Mouse (Mus musculus) embryonic facial prominence, embryonic 13.5 days (tissue): ENCODE measurements around the gene 5730409E04Rik. TPM values are rescaled to one million over a fixed set of nuclear protein-coding genes. Genes with fewer than 3 reads are reported as not detected.

Experiments
- ATAC-seq: fragments of 200-750 bp; cut with Nextera tagmentation; 2 replicates; pipeline ENCODE4 v1.8.0; 2017; ENCODE audit warnings: low read depth; ENCODE audit not compliant: insufficient number of reproducible peaks, insufficient read depth, low FRiP score, low TSS enrichment
- H3K27ac ChIP-seq: fragments of 300-500 bp; sonication (generic); 2 replicates; pipeline ENCODE4 v1.5.1; 2015; ENCODE audit warnings: moderate library complexity, mild to moderate bottlenecking, inconsistent platforms
- H3K27me3 ChIP-seq: fragments of 300-500 bp; sonication (generic); 2 replicates; pipeline ENCODE4 v1.6.1; 2015; ENCODE audit warnings: mild to moderate bottlenecking, inconsistent platforms
- H3K36me3 ChIP-seq: fragments of 300-500 bp; sonication (generic); 2 replicates; pipeline ENCODE4 v1.6.1; 2015; ENCODE audit warnings: mild to moderate bottlenecking, inconsistent platforms
- H3K4me1 ChIP-seq: fragments of 300-500 bp; sonication (generic); 2 replicates; pipeline ENCODE4 v1.6.1; 2015; ENCODE audit warnings: inconsistent platforms
- H3K4me2 ChIP-seq: fragments of 300-500 bp; sonication (generic); 2 replicates; pipeline ENCODE4 v1.6.1; 2015; ENCODE audit warnings: moderate library complexity, mild to moderate bottlenecking, inconsistent platforms
- H3K4me3 ChIP-seq: fragments of 300-500 bp; sonication (generic); 2 replicates; pipeline ENCODE4 v1.5.1; 2015; ENCODE audit warnings: mild to moderate bottlenecking, inconsistent platforms
- H3K9ac ChIP-seq: fragments of 300-500 bp; sonication (generic); 2 replicates; pipeline ENCODE4 v1.6.1; 2015; ENCODE audit warnings: mild to moderate bottlenecking, inconsistent platforms
- H3K9me3 ChIP-seq: fragments of 300-500 bp; sonication (generic); 2 replicates; pipeline ENCODE4 v1.6.1; 2016; ENCODE audit warnings: inconsistent platforms
- WGBS: fragments of 180-500 bp; shearing (Covaris S2); methylation state at CpG from one replicate; pipeline ENCODE4 v1.1.7; 2015; ENCODE audit warnings: mixed read lengths; 5-methylcytosine and 5-hydroxymethylcytosine counted together
- microRNA-seq: library from miRNA; unstranded; fragments of <30 nt; microRNA quantifications from one replicate; pipeline ENCODE4, GENCODE M21; 2016
- polyA plus RNA-seq: library from polyadenylated mRNA; unstranded; fragments of >200 nt; fragmentation: Nextera tagmentation; extraction: Ambion mirVana; gene quantifications from 2 replicates; pipeline ENCODE4 v1.2.1, GENCODE M21; 2015

Gene 5730409E04Rik
- polyA plus RNA-seq, 1 experiment from 2014 or later: 5.0 TPM

DNA sequence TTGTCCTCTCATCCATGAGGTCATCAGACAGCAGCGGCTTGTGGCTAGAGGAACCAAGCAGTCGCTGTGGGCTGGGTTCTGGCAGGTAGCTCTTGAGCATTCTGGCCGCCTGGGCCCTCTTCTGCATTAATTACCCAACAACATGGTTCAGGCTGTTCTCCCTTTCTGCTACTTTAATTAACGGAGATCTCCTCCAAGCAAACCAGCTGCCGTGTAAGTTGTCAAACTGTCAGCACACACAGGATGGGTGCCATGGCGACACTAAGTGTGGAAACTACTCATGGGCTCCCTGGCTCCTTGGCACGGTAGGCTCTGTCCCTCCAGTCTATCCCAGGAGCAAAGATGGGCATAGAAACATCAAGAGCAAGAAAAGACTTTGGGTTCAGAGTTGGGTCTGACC is 29.7 kb downstream of the 5730409E04Rik start:
- Histone ChIP-seq H3K4me2 (no peak overlapping the region), H3K36me3 (no peaks in the 10 kb centered on the region), H3K27ac (no peak overlapping the region), H3K4me3 (no peak overlapping the region), H3K4me1 (no peaks in the 10 kb centered on the region), H3K9me3 (no peaks in the 10 kb centered on the region), H3K9ac (no peak overlapping the region), H3K27me3 (peaks cover 30% of the 10 kb centered on the region)
- 62% methylated on average over 7 of the region's 7 CpGs for WGBS
- no peak for ATAC-seq

GRCm38 (mm10) chr4:126641901-126642300 is 32.3 kb downstream of the 5730409E04Rik start:
- no peak overlapping the region for H3K27ac ChIP-seq
- H3K4me3 ChIP-seq: no peak overlapping the region
- H3K4me1 ChIP-seq: no peaks in the 10 kb centered on the region
- H3K9me3 ChIP-seq: no peaks in the 10 kb centered on the region
- H3K27me3 ChIP-seq: peaks cover 9% of the 10 kb centered on the region
- 40% methylated on average over 9 of the region's 9 CpGs for whole genome bisulfite sequencing
- H3K36me3 ChIP-seq: no peaks in the 10 kb centered on the region
- no peak for ATAC-seq
- H3K4me2 ChIP-seq: no peak overlapping the region
- no peak overlapping the region for H3K9ac ChIP-seq

DNA sequence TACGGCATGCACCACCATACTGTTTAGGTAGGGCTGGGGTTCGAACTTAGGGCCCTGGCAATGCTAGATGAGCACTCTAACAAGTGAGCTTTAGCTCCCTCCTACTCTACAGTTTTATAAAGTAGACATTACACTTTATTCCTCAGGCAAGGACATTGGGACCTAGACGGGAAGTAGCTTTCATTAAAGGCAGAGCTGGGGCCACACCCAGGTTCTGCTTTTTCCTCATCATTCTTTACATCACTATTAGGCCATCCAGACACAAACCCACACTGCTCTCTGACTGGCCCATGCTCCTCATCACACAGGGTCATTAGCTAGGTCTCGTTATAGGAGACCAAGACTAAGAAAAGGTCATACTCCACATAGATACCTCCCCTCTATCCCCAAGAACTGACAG is 34.2 kb downstream of the 5730409E04Rik start:
- no peaks in the 10 kb centered on the region for H3K36me3 ChIP-seq
- no peaks in the 10 kb centered on the region for H3K9me3 ChIP-seq
- ATAC-seq: no peak
- no peak overlapping the region for H3K4me2 ChIP-seq
- H3K9ac ChIP-seq: no peak overlapping the region
- no peak overlapping the region for H3K4me3 ChIP-seq
- no peak overlapping the region for H3K27ac ChIP-seq
- WGBS: 59% methylated on average over 4 of the region's 4 CpGs
- peaks cover 15% of the 10 kb centered on the region for H3K27me3 ChIP-seq
- no peaks in the 10 kb centered on the region for H3K4me1 ChIP-seq

DNA sequence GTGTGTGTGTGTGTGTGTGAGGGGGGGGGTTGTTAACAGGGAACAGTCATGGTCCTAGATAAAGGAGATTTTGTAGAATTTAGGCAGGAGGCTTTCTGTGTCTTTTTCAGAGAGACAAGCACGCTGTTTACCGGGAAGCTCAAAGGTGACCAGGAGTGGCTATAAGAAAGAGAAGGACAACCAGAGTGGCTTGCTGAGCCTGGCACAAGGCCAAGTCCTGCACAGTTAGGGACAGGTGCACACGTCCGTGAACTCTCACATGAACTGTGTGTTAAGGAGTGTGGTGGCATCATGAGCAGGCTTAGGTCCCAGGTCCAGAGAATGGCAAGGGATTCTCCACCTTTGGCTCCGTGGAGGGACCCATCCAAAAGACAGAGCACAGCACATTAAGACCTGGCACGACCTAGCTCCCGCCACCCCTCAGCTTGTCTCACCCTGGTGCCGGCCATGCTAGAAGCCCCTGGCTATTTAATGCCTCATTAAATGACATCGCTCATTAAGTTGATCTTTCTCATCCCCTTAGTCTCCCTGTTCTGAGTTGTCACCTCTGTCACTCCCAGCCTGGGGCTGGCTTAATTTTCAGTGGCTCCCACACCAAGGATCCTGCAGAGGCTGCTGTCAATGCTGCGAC is 34.8 kb downstream of the 5730409E04Rik start:
- H3K9ac ChIP-seq: no peak overlapping the region
- peaks cover 12% of the 10 kb centered on the region for H3K27me3 ChIP-seq
- H3K9me3 ChIP-seq: no peaks in the 10 kb centered on the region
- H3K27ac ChIP-seq: no peak overlapping the region
- no peaks in the 10 kb centered on the region for H3K4me1 ChIP-seq
- H3K36me3 ChIP-seq: no peaks in the 10 kb centered on the region
- WGBS: 76% methylated on average over 10 of the region's 10 CpGs
- no peak for ATAC-seq
- H3K4me3 ChIP-seq: no peak overlapping the region
- no peak overlapping the region for H3K4me2 ChIP-seq

DNA sequence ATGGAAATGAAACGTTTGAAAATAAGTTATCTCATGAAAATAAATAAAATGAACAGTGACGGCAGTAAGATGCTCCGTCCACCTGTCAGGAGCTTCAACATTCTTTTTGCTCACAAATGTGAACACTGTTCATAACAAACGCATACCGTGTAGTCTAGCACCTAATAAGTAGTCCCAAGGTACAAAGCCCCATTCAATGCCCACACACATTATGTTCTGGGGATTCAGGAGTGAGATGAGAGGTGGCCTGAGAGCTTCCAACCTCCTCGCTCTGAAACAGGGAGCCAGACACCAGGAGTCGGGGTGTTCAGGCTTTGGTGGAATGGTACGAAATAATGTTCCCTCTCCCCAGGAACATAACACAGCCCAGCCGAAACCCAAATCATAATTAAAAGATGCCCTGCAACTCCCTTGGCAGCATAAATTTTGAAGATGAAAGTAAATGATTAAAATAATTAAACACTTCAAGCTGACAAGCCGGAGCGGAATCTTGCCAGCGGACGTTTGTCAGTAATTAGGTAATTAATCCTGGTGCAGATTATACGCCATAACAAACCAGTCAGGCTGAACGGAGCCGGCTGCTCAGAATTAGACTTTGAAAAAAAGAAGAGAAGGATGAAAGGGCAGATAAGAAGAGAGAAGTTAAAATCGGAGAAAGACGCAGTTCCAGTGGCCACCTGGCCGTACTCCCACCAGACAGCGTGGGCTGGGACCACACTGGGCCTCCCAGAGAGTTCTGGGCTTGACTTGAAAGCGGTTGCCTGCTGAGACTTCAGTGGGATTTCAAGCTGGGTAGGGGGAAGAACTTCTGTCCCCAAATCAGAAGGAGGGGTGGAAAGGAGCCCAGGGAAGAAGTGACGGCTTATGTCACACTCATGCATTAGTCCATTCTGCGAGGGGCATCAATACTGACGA is 38.6 kb downstream of the 5730409E04Rik start:
- Histone ChIP-seq H3K4me3 (no peak overlapping the region), H3K27me3 (peaks cover 11% of the 10 kb centered on the region), H3K36me3 (no peaks in the 10 kb centered on the region), H3K9me3 (no peaks in the 10 kb centered on the region), H3K27ac (no peak overlapping the region), H3K4me1 (no peaks in the 10 kb centered on the region), H3K9ac (no peak overlapping the region), H3K4me2 (no peak overlapping the region)
- 31% methylated on average over 24 of the region's 24 CpGs for WGBS
- ATAC-seq: no peak

GRCm38 (mm10) chr4:126653148-126653547 is 43.5 kb downstream of the 5730409E04Rik start:
- 79% methylated on average over 5 of the region's 5 CpGs for WGBS
- no peak for ATAC-seq

DNA sequence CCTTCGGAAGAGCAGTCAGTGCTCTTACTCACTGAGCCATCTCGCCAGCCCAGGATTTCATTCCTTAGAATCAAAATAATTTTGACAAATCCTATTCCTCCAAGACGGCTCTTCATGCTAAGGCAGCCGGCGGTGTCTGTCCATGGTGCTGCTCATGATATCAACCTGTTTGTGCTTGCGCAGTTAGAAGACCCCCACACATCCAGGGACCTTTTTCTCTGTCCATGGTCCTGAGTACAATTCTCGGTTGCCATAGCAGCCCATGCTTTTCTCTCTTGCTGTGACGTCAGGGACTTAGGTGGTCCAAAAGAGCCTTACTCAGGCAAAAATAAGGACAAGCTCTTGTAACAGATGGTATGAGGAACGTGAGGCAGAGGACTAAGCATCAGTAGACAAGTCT is 45.7 kb downstream of the 5730409E04Rik start:
- Histone ChIP-seq H3K27ac (no peak overlapping the region), H3K4me3 (no peak overlapping the region), H3K4me1 (no peaks in the 10 kb centered on the region), H3K9ac (no peak overlapping the region), H3K4me2 (no peak overlapping the region), H3K36me3 (no peaks in the 10 kb centered on the region), H3K9me3 (no peaks in the 10 kb centered on the region), H3K27me3 (no peaks in the 10 kb centered on the region)
- WGBS: 5% methylated on average over 9 of the region's 9 CpGs
- ATAC-seq: 0 out of 2 replicates have a peak, but pooled peaks have one; percentile 48

More at GRCm38 (mm10) chr4:126653148-126653547, 43.5 kb downstream of the 5730409E04Rik start:
- Histone ChIP-seq H3K27ac (no peak overlapping the region), H3K4me3 (no peak overlapping the region), H3K9me3 (no peaks in the 10 kb centered on the region), H3K27me3 (peaks cover 8% of the 10 kb centered on the region), H3K9ac (no peak overlapping the region), H3K36me3 (no peaks in the 10 kb centered on the region), H3K4me2 (no peak overlapping the region), H3K4me1 (no peaks in the 10 kb centered on the region)

- ATAC-seq: no peak
- Histone ChIP-seq H3K4me3 (no peak overlapping the region), H3K9ac (no peak overlapping the region), H3K4me1 (no peaks in the 10 kb centered on the region), H3K4me2 (no peak overlapping the region), H3K9me3 (no peaks in the 10 kb centered on the region), H3K36me3 (no peaks in the 10 kb centered on the region), H3K27me3 (peaks cover 7% of the 10 kb centered on the region; the same call in 1 of the 2 replicates), H3K27ac (no peak overlapping the region)
- WGBS: 78% methylated on average over 7 of the region's 7 CpGs
Observed at GRCm38 (mm10) chr4:126661249-126661648, 51.6 kb downstream of the 5730409E04Rik start.

Small RNA genes lying within 50 kb of the gene (microRNA-seq; reads per million reads assigned to microRNA genes)
- not detected for gene Mir7119

Other genes with a start within 250 kb of the 5730409E04Rik start
- gene Ago3, start 180.3 kb upstream of the 5730409E04Rik start, polyA plus RNA-seq: 20.1 and 24.9 TPM in 2 replicates
- gene Ago1, start 141.2 kb upstream of the 5730409E04Rik start, polyA plus RNA-seq: 7.4 and 8.1 TPM in 2 replicates
- 3.9 and 4.0 TPM in 2 replicates for gene Ago4, start 76.3 kb upstream of the 5730409E04Rik start, polyA plus RNA-seq
- 48.1 and 49.7 TPM in 2 replicates for gene Clspn, start 52.9 kb upstream of the 5730409E04Rik start, polyA plus RNA-seq
- gene Psmb2, start 67.8 kb downstream of the 5730409E04Rik start, polyA plus RNA-seq: 477 and 482 TPM in 2 replicates
- 0.17 TPM in 1 of 2 replicates, not detected in the other for gene Tfap2e, start 126.4 kb downstream of the 5730409E04Rik start, polyA plus RNA-seq
- gene Ncdn, start 143.6 kb downstream of the 5730409E04Rik start, polyA plus RNA-seq: 29.5 and 30.7 TPM in 2 replicates
- gene AU040320, start 143.7 kb downstream of the 5730409E04Rik start, polyA plus RNA-seq: 15.9 and 17.4 TPM in 2 replicates